Mouse (Mus musculus) forebrain, embryonic 11.5 days (tissue): Measurements from ENCODE around the gene Tmem211. TPM values are rescaled to one million over a fixed set of nuclear protein-coding genes. Genes with fewer than 3 reads are reported as not detected.

ENCODE experiments used
- ATAC-seq: fragments of 200-750 bp; cut with Nextera tagmentation; replicated peaks from 2 replicates; pipeline ENCODE4 v1.8.0; 2017; ENCODE audit warnings: moderate TSS enrichment; ENCODE audit not compliant: low FRiP score
- DNase-seq: peaks from one replicate; pipeline ENCODE4 v3.0.0-alpha.2; 2017; ENCODE audit warnings: low spot score
- H3K27ac ChIP-seq: fragments of 300-500 bp; sonication (generic); 2 replicates; pipeline ENCODE4 v1.5.1; 2014; ENCODE audit warnings: low read depth, low read length
- H3K27me3 ChIP-seq: fragments of 300-500 bp; sonication (generic); 2 replicates; pipeline ENCODE4 v1.6.1; 2014; ENCODE audit warnings: mild to moderate bottlenecking, low read length, mixed read lengths; ENCODE audit not compliant: control insufficient read depth, insufficient read depth
- H3K36me3 ChIP-seq: fragments of 300-500 bp; sonication (generic); 2 replicates; pipeline ENCODE4 v1.6.1; 2014; ENCODE audit warnings: mild to moderate bottlenecking, low read length, moderate library complexity, mixed read lengths; ENCODE audit not compliant: control insufficient read depth, insufficient read depth
- H3K4me1 ChIP-seq: fragments of 300-500 bp; sonication (generic); replicated peaks from 2 replicates; pipeline ENCODE4 v1.6.1; 2014; ENCODE audit warnings: low read length, mixed read lengths; ENCODE audit not compliant: control insufficient read depth, insufficient read depth
- H3K4me2 ChIP-seq: fragments of 300-500 bp; sonication (generic); 2 replicates; pipeline ENCODE4 v1.6.1; 2014; ENCODE audit warnings: low read depth, mild to moderate bottlenecking, low read length, moderate library complexity, mixed read lengths; ENCODE audit not compliant: severe bottlenecking
- H3K4me3 ChIP-seq: fragments of 300-500 bp; sonication (generic); 2 replicates; pipeline ENCODE4 v1.5.1; 2014; ENCODE audit warnings: low read depth, low read length
- H3K9ac ChIP-seq: fragments of 300-500 bp; sonication (generic); 2 replicates; pipeline ENCODE4 v1.6.1; 2014; ENCODE audit warnings: low read length
- H3K9me3 ChIP-seq: fragments of 300-500 bp; sonication (generic); 2 replicates; pipeline ENCODE4 v1.6.1; 2016; ENCODE audit warnings: low read length, mixed read lengths; ENCODE audit not compliant: control insufficient read depth
- WGBS: fragments of 180-500 bp; shearing (Covaris S2); extraction: QIAGEN DNeasy Blood & Tissue Kit; methylation state at CpG from one replicate; pipeline ENCODE4 v1.1.7; 2014; 5-methylcytosine and 5-hydroxymethylcytosine counted together
- polyA plus RNA-seq: library from polyadenylated mRNA; unstranded; fragments of >200 nt; fragmentation: Nextera tagmentation; extraction: Ambion mirVana; gene quantifications from 2 replicates; pipeline ENCODE4 v1.2.1, GENCODE M21; 2014

Gene Tmem211
- polyA plus RNA-seq, 1 experiment from 2014 or later = 0.20 TPM

DNA sequence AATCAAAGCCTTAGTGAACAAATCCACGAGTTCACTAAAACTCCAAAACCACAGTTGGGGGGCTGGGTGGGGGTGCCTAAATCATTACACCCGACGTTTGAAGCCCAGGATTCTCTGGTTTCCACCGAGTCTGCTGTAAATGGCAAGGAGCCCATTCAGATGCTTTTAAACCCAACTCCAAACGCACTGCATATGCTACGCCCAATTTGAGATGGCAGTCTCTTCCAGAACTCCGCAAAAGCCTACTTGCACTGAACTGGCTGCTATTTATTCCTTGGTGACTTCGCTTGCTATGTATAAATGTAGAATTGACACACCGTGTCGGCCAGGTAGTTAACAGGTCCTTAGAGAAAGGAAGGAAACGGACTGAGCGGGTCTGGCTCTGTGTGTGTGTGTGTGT, 31.3 kb upstream of the Tmem211 start:
- no peak overlapping the region for H3K4me2 ChIP-seq
- WGBS = 92% methylated on average over 12 of the region's 12 CpGs

DNA sequence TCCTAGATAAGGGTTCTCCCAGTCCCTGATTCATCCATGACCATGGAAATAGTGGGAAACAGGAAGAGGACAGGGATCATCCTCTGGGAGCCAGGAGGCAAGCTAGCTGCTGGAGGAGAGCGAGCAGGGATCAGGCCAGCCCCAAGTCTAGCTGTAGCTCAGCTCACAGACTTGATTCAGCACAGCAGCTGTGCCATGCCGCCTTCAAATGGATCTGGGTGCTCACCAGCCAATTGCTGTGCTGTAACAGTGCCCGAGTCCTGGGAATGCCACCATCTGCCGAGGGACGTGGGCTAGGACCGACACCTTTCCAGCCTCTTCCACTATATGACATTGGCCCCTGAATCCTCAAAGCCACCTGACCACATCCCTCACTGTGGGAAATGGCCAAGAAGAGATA, 30.8 kb upstream of the Tmem211 start:
- Histone ChIP-seq H3K4me1 (0 out of 2 replicates have a peak, but pooled peaks cover 1% of the 10 kb centered on the region), H3K36me3 (no peaks in the 10 kb centered on the region), H3K27ac (no peak overlapping the region), H3K27me3 (no peaks in the 10 kb centered on the region), H3K9ac (no peak overlapping the region), H3K4me2 (no peak overlapping the region), H3K4me3 (no peak overlapping the region), H3K9me3 (no peaks in the 10 kb centered on the region)
- DNase-seq = no peak
- no peak for ATAC-seq
- WGBS = 90% methylated on average over 6 of the region's 6 CpGs

More for the DNA sequence above, 31.3 kb upstream of the Tmem211 start:
- Histone ChIP-seq H3K9ac (no peak overlapping the region), H3K9me3 (no peaks in the 10 kb centered on the region), H3K27ac (no peak overlapping the region), H3K4me1 (0 out of 2 replicates have a peak, but pooled peaks cover 1% of the 10 kb centered on the region), H3K4me3 (no peak overlapping the region), H3K27me3 (no peaks in the 10 kb centered on the region), H3K36me3 (no peaks in the 10 kb centered on the region)
- ATAC-seq = no peak
- no peak for DNase-seq

DNA sequence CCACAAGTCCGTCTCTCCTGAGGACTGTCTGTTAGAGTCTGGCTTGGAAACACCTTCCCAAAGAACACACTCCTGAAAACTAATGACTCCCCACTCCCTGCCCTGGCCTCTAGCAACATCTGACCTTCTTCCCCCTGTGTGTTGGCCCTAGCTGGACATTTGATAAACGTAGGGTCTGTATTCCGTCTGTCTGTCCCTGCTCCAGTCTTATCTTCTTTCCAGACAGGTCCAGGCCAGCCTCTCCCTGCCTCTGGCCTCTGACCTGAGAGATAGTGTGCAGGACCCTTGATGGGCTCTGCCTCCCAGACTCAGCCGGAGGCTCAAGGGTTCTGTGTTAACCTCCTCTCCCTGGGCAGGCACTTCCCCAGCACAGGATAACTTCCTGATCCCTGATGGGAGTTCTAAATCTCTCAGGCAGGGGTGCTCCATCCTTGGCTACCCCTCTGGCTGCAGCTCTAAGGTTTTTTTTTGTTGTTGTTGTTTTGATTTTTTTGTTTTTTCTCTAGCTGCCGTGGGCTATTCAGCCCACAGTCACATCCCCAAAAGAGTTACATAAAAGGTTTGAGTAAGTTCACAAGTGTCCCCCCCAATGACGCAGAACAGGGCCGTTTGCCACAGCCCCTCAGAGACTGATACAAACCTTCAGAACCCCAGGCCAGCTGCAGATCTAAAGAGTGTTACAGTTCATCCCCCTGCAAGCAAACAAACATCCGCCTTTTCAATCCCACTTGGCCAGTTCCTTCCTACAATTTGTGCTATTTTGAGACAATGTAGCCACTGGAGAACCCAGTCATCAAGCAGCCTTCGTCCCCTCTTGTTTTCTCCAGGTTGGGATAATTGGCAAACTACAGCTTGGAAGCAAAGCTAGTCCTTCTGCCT, 29.6 kb upstream of the Tmem211 start:
- Histone ChIP-seq H3K27ac (no peak overlapping the region), H3K9ac (no peak overlapping the region), H3K27me3 (no peaks in the 10 kb centered on the region), H3K9me3 (no peaks in the 10 kb centered on the region), H3K4me2 (no peak overlapping the region), H3K4me3 (no peak overlapping the region), H3K4me1 (0 out of 2 replicates have a peak, but pooled peaks cover 1% of the 10 kb centered on the region), H3K36me3 (no peaks in the 10 kb centered on the region)
- no peak for DNase-seq
- WGBS = 76% methylated on average over 9 of the region's 9 CpGs
- no peak for ATAC-seq

DNA sequence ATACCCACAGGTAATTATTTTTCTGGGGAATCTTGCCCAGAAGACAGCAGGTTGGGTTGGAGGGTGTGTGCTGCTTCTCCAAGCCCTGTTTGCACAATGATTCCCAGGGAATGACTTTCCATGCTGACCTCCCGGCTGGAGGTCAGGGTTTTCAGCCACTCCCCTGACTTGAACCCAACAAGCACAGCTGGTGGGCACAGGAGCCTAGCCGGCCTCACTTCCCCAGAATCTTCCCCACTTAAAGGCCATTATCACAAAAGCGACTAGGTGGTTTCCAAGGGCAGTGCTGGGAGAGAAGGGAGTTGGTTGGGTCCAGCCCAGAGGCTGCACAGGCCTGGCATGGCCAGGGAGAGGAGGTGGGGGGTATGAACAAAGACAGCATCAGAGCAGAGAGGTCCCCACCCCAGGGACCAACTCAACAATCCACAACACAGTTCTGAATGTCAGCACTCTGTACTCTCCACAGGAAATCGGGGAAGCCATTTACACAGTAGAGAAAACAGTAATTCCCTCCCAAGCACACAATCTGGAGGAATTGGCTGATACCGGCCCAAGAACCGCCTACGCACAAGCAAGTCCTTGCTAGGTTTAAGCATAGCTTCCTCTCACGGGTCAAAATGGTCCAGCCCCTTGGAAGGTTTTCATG, 27.5 kb upstream of the Tmem211 start:
- Histone ChIP-seq H3K9me3 (no peaks in the 10 kb centered on the region), H3K4me2 (no peak overlapping the region), H3K27me3 (no peaks in the 10 kb centered on the region), H3K4me3 (no peak overlapping the region), H3K36me3 (no peaks in the 10 kb centered on the region), H3K9ac (no peak overlapping the region), H3K4me1 (0 out of 2 replicates have a peak, but pooled peaks cover 1% of the 10 kb centered on the region), H3K27ac (no peak overlapping the region)
- 55% methylated on average over 8 of the region's 8 CpGs for WGBS
- no peak for DNase-seq
- no peak for ATAC-seq

DNA sequence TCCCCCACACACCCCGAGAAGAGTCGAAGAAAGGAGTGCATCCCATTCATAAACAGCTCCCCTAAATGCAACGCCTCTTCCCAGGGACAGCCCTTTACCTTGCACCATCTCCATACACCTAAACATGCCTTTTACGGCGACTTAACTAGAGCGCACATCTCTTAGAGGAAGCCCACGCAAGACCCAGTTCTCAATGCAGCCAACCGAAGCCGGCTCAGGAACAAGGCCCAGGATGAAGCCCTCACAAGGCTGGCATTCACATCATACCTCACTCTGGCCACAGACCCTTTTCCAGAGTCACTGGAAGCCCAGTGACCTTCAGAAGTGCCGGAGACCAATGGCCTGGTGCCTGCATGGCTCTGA, 27.0 kb upstream of the Tmem211 start:
- H3K27ac ChIP-seq = no peak overlapping the region
- H3K9ac ChIP-seq = no peak overlapping the region
- H3K4me3 ChIP-seq = no peak overlapping the region
- H3K4me1 ChIP-seq = 0 out of 2 replicates have a peak, but pooled peaks cover 1% of the 10 kb centered on the region
- DNase-seq (no peak), ATAC-seq (no peak)
- no peaks in the 10 kb centered on the region for H3K36me3 ChIP-seq
- H3K4me2 ChIP-seq = no peak overlapping the region
- WGBS = 92% methylated on average over 10 of the region's 10 CpGs
- H3K9me3 ChIP-seq = no peaks in the 10 kb centered on the region
- no peaks in the 10 kb centered on the region for H3K27me3 ChIP-seq

DNA sequence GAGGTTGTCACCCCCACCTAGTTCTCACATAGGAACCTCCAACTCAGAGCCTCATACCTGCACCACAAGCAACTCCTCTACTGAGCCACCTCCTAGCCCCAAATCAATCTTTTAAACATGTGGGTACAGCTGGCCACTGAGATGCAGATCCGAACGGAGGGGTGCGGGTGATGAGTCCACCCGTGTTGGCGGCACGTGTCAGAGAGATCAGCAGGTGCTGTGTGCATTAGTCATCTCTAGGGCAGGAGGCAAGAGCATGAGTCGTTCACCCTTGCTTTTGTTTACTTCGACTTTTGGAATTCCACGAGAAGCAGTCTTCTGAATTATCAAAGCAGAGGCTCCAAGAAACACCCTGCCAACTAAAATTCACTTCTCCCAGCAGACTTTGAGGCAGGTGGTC, 22.5 kb upstream of the Tmem211 start:
- Histone ChIP-seq H3K27ac (no peak overlapping the region), H3K9me3 (no peaks in the 10 kb centered on the region), H3K4me1 (0 out of 2 replicates have a peak, but pooled peaks cover under 1% of the 10 kb centered on the region), H3K4me3 (no peak overlapping the region), H3K27me3 (no peaks in the 10 kb centered on the region), H3K4me2 (no peak overlapping the region), H3K9ac (no peak overlapping the region), H3K36me3 (no peaks in the 10 kb centered on the region)
- DNase-seq (no peak), ATAC-seq (no peak)
- WGBS = 91% methylated on average over 9 of the region's 9 CpGs

DNA sequence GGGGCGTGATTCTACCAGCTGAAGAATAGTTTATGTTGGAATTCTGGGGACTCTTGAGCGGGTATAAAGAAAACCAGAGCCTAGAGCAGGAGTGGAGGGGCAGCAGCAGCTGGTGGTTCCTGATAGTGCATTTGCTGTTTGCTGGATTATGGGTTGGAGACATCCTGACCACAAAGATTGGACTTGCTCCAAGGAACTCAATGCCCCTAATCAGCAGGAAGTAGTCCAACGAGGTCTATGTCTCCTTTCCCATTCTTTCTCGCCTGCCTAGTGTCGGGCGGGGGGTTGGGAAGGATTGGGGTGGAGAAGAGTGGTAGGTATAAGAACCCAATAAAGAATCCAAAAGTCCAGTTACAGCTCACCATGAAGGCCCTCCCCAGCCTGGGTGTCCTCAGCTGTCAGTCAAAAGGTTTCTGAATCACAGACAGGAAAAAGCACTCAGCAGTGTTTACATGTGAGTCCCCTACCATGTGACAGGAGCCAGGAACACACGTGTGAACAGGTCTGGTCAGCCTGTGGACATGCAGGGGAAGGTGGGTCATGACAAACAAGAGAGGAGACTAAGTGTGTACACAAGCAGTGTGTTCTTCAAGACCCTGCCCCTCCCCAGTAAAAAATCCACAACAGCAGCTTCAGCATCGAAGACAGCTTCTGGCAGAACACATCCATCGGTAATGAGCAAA, 19.9 kb upstream of the Tmem211 start:
- Histone ChIP-seq H3K4me3 (no peak overlapping the region), H3K4me1 (no peaks in the 10 kb centered on the region), H3K36me3 (no peaks in the 10 kb centered on the region), H3K27ac (no peak overlapping the region), H3K27me3 (no peaks in the 10 kb centered on the region), H3K9me3 (no peaks in the 10 kb centered on the region), H3K9ac (no peak overlapping the region), H3K4me2 (no peak overlapping the region)
- no peak for DNase-seq
- WGBS = 73% methylated on average over 9 of the region's 9 CpGs
- no peak for ATAC-seq

DNA sequence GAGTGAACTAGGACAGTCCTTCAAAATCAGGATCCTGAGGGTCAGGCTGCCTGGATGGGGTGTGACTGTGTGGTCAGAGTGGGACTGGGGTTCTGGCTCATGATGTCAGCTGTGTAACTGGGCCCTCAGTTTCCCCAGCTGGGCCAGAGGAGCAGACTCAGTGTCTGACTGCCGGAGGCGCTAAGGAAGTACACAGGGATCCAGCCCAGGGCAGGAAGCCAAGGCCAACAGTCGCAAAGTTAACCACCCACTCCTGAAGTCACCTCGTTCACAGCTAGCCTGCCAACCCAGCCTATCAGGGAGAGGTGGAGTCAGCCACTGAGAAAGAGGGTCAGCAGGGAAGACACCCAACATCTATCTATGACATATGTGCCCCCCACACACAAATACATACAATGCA, 18.7 kb upstream of the Tmem211 start:
- Histone ChIP-seq H3K9ac (no peak overlapping the region), H3K27me3 (no peaks in the 10 kb centered on the region), H3K36me3 (no peaks in the 10 kb centered on the region), H3K4me2 (no peak overlapping the region), H3K4me1 (no peaks in the 10 kb centered on the region), H3K27ac (no peak overlapping the region), H3K4me3 (no peak overlapping the region), H3K9me3 (no peaks in the 10 kb centered on the region)
- ATAC-seq (no peak), DNase-seq (no peak)
- 85% methylated on average over 4 of the region's 4 CpGs for WGBS
